Mouse (Mus musculus): ENCODE results near the gene Lrrc8e. TPM values are rescaled to one million over a fixed set of nuclear protein-coding genes. Genes with fewer than 3 reads are reported as not detected.

The Lrrc8e gene
- polyA plus RNA-seq (2012; rRNA removed), result 0.16 and 0.40 TPM in 2 replicates

GRCm38 (mm10) chr8:4226739-4227347 is at the start of gene Lrrc8e:
TSS of gene Lrrc8e (plus strand) at chr8:4226827.
- Histone ChIP-seq H3K27ac (ENCODE audit: control insufficient read depth, insufficient read depth, low read depth, low read length) (no peak within 1 kb of the TSS), H3K36me3 (ENCODE audit: control insufficient read depth, insufficient read depth, low read length) (no peaks in the 10 kb centered on the region), H3K27me3 (ENCODE audit: control insufficient read depth, insufficient read depth, low read length) (no peaks in the 10 kb centered on the region), H3K4me3 (ENCODE audit: control insufficient read depth, low read depth, low read length) (peak within 1 kb of the TSS; percentile 5; the same call in 1 of the 2 replicates), H3K4me1 (ENCODE audit: control insufficient read depth, insufficient read depth, low read length) (peaks cover 11% of the 10 kb centered on the region)
- no peak for TF ChIP-seq POLR2A (IDR thresholded peaks at IDR 0.05; ENCODE audit: control insufficient read depth, low read depth, low read length)
- TF ChIP-seq CTCF (IDR thresholded peaks at IDR 0.05; ENCODE audit: control insufficient read depth, insufficient read depth, insufficient replicate concordance, low read depth, low read length), result no peak

GRCm38 (mm10) chr8:4183409-4183808 is 43.2 kb upstream of the Lrrc8e start:
- Histone ChIP-seq H3K27me3 (ENCODE audit: control insufficient read depth, insufficient read depth, low read length) (no peaks in the 10 kb centered on the region), H3K4me1 (ENCODE audit: control insufficient read depth, insufficient read depth, low read length) (no peaks in the 10 kb centered on the region; the same call in 1 of the 2 replicates), H3K27ac (ENCODE audit: control insufficient read depth, insufficient read depth, low read depth, low read length) (no peak overlapping the region), H3K36me3 (ENCODE audit: control insufficient read depth, insufficient read depth, low read length) (no peaks in the 10 kb centered on the region; the same call in none of the 2 replicates), H3K4me3 (ENCODE audit: control insufficient read depth, low read depth, low read length) (no peak overlapping the region)
- no peak for TF ChIP-seq CTCF (IDR thresholded peaks at IDR 0.05; ENCODE audit: control insufficient read depth, insufficient read depth, insufficient replicate concordance, low read depth, low read length)
- no peak for TF ChIP-seq POLR2A (IDR thresholded peaks at IDR 0.05; ENCODE audit: control insufficient read depth, low read depth, low read length)

- no peaks in the 10 kb centered on the region; the same call in none of the 2 replicates for H3K36me3 ChIP-seq (ENCODE audit: control insufficient read depth, insufficient read depth, low read length)
- no peak overlapping the region for H3K4me3 ChIP-seq (ENCODE audit: control insufficient read depth, low read depth, low read length)
- TF ChIP-seq CTCF (IDR thresholded peaks at IDR 0.05; ENCODE audit: control insufficient read depth, insufficient read depth, insufficient replicate concordance, low read depth, low read length) (no peak), POLR2A (IDR thresholded peaks at IDR 0.05; ENCODE audit: control insufficient read depth, low read depth, low read length) (no peak)
- no peaks in the 10 kb centered on the region for H3K27me3 ChIP-seq (ENCODE audit: control insufficient read depth, insufficient read depth, low read length)
- H3K27ac ChIP-seq (ENCODE audit: control insufficient read depth, insufficient read depth, low read depth, low read length), result no peak overlapping the region
- H3K4me1 ChIP-seq (ENCODE audit: control insufficient read depth, insufficient read depth, low read length), result no peaks in the 10 kb centered on the region; the same call in 1 of the 2 replicates
Observed at GRCm38 (mm10) chr8:4186151-4186550, 40.5 kb upstream of the Lrrc8e start.

GRCm38 (mm10) chr8:4188605-4189004 is 38.0 kb upstream of the Lrrc8e start:
- no peak for TF ChIP-seq CTCF (IDR thresholded peaks at IDR 0.05; ENCODE audit: control insufficient read depth, insufficient read depth, insufficient replicate concordance, low read depth, low read length)
- TF ChIP-seq POLR2A (IDR thresholded peaks at IDR 0.05; ENCODE audit: control insufficient read depth, low read depth, low read length), result no peak

GRCm38 (mm10) chr8:4189031-4189722 is 37.5 kb upstream of the Lrrc8e start:
- Histone ChIP-seq H3K4me1 (ENCODE audit: control insufficient read depth, insufficient read depth, low read length) (peaks cover 6% of the 10 kb centered on the region), H3K4me3 (ENCODE audit: control insufficient read depth, low read depth, low read length) (no peak overlapping the region), H3K27ac (ENCODE audit: control insufficient read depth, insufficient read depth, low read depth, low read length) (no peak overlapping the region), H3K27me3 (ENCODE audit: control insufficient read depth, insufficient read depth, low read length) (no peaks in the 10 kb centered on the region), H3K36me3 (ENCODE audit: control insufficient read depth, insufficient read depth, low read length) (no peaks in the 10 kb centered on the region; the same call in none of the 2 replicates)
- TF ChIP-seq CTCF (IDR thresholded peaks at IDR 0.05; ENCODE audit: control insufficient read depth, insufficient read depth, insufficient replicate concordance, low read depth, low read length), result no peak
- no peak for TF ChIP-seq POLR2A (IDR thresholded peaks at IDR 0.05; ENCODE audit: control insufficient read depth, low read depth, low read length)

More at GRCm38 (mm10) chr8:4188605-4189004, 38.0 kb upstream of the Lrrc8e start:
- Histone ChIP-seq H3K27ac (ENCODE audit: control insufficient read depth, insufficient read depth, low read depth, low read length) (no peak overlapping the region), H3K36me3 (ENCODE audit: control insufficient read depth, insufficient read depth, low read length) (no peaks in the 10 kb centered on the region; the same call in none of the 2 replicates), H3K4me1 (ENCODE audit: control insufficient read depth, insufficient read depth, low read length) (peaks cover 6% of the 10 kb centered on the region), H3K27me3 (ENCODE audit: control insufficient read depth, insufficient read depth, low read length) (no peaks in the 10 kb centered on the region), H3K4me3 (ENCODE audit: control insufficient read depth, low read depth, low read length) (no peak overlapping the region)

DNA sequence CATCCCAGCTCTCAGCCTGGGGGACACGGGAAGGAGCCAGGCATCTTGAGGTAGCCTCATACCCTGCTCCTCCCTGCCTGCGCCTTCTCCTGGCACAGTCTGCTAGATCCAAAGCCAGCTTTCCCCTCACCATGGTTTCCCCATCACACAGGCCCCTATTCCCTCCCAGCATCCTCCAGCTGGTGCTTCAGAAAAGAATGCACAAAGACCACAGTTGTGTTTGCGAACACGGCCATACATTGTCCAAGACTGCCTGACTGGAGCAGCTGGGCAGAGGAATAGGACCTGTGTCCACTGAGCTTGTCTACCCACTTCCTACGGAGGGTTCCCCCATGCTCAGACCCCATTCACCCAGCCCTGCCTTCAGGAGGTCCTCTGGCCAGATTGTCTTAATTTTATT is 34.3 kb upstream of the Lrrc8e start:
- TF ChIP-seq CTCF (IDR thresholded peaks at IDR 0.05; ENCODE audit: control insufficient read depth, insufficient read depth, insufficient replicate concordance, low read depth, low read length), result no peak
- Histone ChIP-seq H3K36me3 (ENCODE audit: control insufficient read depth, insufficient read depth, low read length) (no peaks in the 10 kb centered on the region; the same call in none of the 2 replicates), H3K27me3 (ENCODE audit: control insufficient read depth, insufficient read depth, low read length) (no peaks in the 10 kb centered on the region), H3K27ac (ENCODE audit: control insufficient read depth, insufficient read depth, low read depth, low read length) (no peak overlapping the region), H3K4me3 (ENCODE audit: control insufficient read depth, low read depth, low read length) (no peak overlapping the region), H3K4me1 (ENCODE audit: control insufficient read depth, insufficient read depth, low read length) (peaks cover 6% of the 10 kb centered on the region)

GRCm38 (mm10) chr8:4192807-4193587 is 33.6 kb upstream of the Lrrc8e start:
- H3K36me3 ChIP-seq (ENCODE audit: control insufficient read depth, insufficient read depth, low read length), result no peaks in the 10 kb centered on the region; the same call in 1 of the 2 replicates
- H3K4me3 ChIP-seq (ENCODE audit: control insufficient read depth, low read depth, low read length), result no peak overlapping the region
- peaks cover 6% of the 10 kb centered on the region for H3K4me1 ChIP-seq (ENCODE audit: control insufficient read depth, insufficient read depth, low read length)
- TF ChIP-seq CTCF (IDR thresholded peaks at IDR 0.05; ENCODE audit: control insufficient read depth, insufficient read depth, insufficient replicate concordance, low read depth, low read length) (peak; percentile 74), POLR2A (IDR thresholded peaks at IDR 0.05; ENCODE audit: control insufficient read depth, low read depth, low read length) (no peak)
- no peaks in the 10 kb centered on the region for H3K27me3 ChIP-seq (ENCODE audit: control insufficient read depth, insufficient read depth, low read length)
- no peak overlapping the region for H3K27ac ChIP-seq (ENCODE audit: control insufficient read depth, insufficient read depth, low read depth, low read length)

Data from testis, adult 2 months (tissue).